Mouse (Mus musculus): ENCODE data around the gene Pnldc1.
A peak's percentile ranks its signal among the peaks of the same experiment; 100 is the strongest.

Gene Pnldc1

GRCm38 (mm10) chr17:12905810-12906209 is 4.2 kb downstream of the Pnldc1 start:
- no peak for DNase-seq

- DNase-seq: no peak
These were observed 5.7 kb downstream of the Pnldc1 start for GRCm38 (mm10) chr17:12904349-12904748.

GRCm38 (mm10) chr17:12903372-12904333 is 6.4 kb downstream of the Pnldc1 start:
- DNase-seq: peak; percentile 36

- DNase-seq: no peak
These were observed 7.7 kb downstream of the Pnldc1 start for GRCm38 (mm10) chr17:12902291-12902690.

GRCm38 (mm10) chr17:12898607-12899006 is 11.4 kb downstream of the Pnldc1 start:
- peak; percentile 14 for DNase-seq

- no peak for DNase-seq
These were observed 12.4 kb downstream of the Pnldc1 start for GRCm38 (mm10) chr17:12897674-12898073.

- no peak for DNase-seq
These were observed 18.0 kb downstream of the Pnldc1 start for GRCm38 (mm10) chr17:12892033-12892432.

GRCm38 (mm10) chr17:12891054-12891453 is 19.0 kb downstream of the Pnldc1 start:
- DNase-seq: no peak

- no peak for DNase-seq
These were observed 22.8 kb downstream of the Pnldc1 start for GRCm38 (mm10) chr17:12887021-12887775.

GRCm38 (mm10) chr17:12886620-12887019 is 23.4 kb downstream of the Pnldc1 start:
- DNase-seq: no peak

- DNase-seq: no peak
These were observed 28.8 kb downstream of the Pnldc1 start for GRCm38 (mm10) chr17:12881216-12881615.

GRCm38 (mm10) chr17:12880178-12880577 is 29.9 kb downstream of the Pnldc1 start:
- peak; percentile 89 for DNase-seq

GRCm38 (mm10) chr17:12875734-12876133 is 34.3 kb downstream of the Pnldc1 start, which contains the start of gene Mrgprh:
Gene Mrgprh (plus strand): TSS chr17:12876034.
- no peak for DNase-seq

- DNase-seq: peak; percentile 9
These were observed 37.6 kb downstream of the Pnldc1 start for GRCm38 (mm10) chr17:12872275-12873028.

- DNase-seq: peak; percentile 37
These were observed 41.4 kb downstream of the Pnldc1 start for GRCm38 (mm10) chr17:12868640-12869039.

GRCm38 (mm10) chr17:12868043-12868442 is 42.0 kb downstream of the Pnldc1 start, which contains the start of gene Mas1:
Gene Mas1 (minus strand): TSS chr17:12868143.
- no peak for DNase-seq

- DNase-seq: no peak
These were observed 43.2 kb downstream of the Pnldc1 start for GRCm38 (mm10) chr17:12866853-12867252.

- no peak for DNase-seq
These were observed 44.6 kb downstream of the Pnldc1 start for GRCm38 (mm10) chr17:12865407-12865806.

- DNase-seq: no peak
These were observed 45.9 kb downstream of the Pnldc1 start for GRCm38 (mm10) chr17:12864111-12864510.

- DNase-seq: no peak
These were observed 51.0 kb downstream of the Pnldc1 start for GRCm38 (mm10) chr17:12859006-12859520.

- peak; percentile 47 for DNase-seq
These were observed 52.0 kb downstream of the Pnldc1 start for GRCm38 (mm10) chr17:12858072-12858471.

- DNase-seq: no peak
These were observed 52.6 kb downstream of the Pnldc1 start for GRCm38 (mm10) chr17:12857395-12857794.

- no peak for DNase-seq
These were observed 55.6 kb downstream of the Pnldc1 start for GRCm38 (mm10) chr17:12854386-12854785.

Measured in embryo, embryonic 11 days (tissue).